Mouse (Mus musculus) lung, embryonic 15.5 days (tissue): ENCODE results near the gene Rtn2. TPM values are rescaled to one million over a fixed set of nuclear protein-coding genes. Genes with fewer than 3 reads are reported as not detected.

Source experiments
- ATAC-seq: fragments of 200-750 bp; cut with Nextera tagmentation; 2 replicates; pipeline ENCODE4 v1.8.0; 2017; ENCODE audit warnings: moderate number of reproducible peaks, borderline replicate concordance; ENCODE audit not compliant: low FRiP score, low TSS enrichment; ENCODE audit errors: extremely low read depth
- H3K27ac ChIP-seq: fragments of 300-500 bp; sonication (generic); 2 replicates; pipeline ENCODE4 v1.5.1; 2015; ENCODE audit warnings: moderate library complexity, mild to moderate bottlenecking, inconsistent platforms
- H3K27me3 ChIP-seq: fragments of 300-500 bp; sonication (generic); 2 replicates; pipeline ENCODE4 v1.6.1; 2015; ENCODE audit warnings: inconsistent platforms
- H3K36me3 ChIP-seq: fragments of 300-500 bp; sonication (generic); 2 replicates; pipeline ENCODE4 v1.6.1; 2015; ENCODE audit warnings: inconsistent platforms
- H3K4me1 ChIP-seq: fragments of 300-500 bp; sonication (generic); 2 replicates; pipeline ENCODE4 v1.6.1; 2015; ENCODE audit warnings: inconsistent platforms
- H3K4me2 ChIP-seq: fragments of 300-500 bp; sonication (generic); 2 replicates; pipeline ENCODE4 v1.6.1; 2015; ENCODE audit warnings: inconsistent platforms, mild to moderate bottlenecking, moderate library complexity
- H3K4me3 ChIP-seq: fragments of 300-500 bp; sonication (generic); 2 replicates; pipeline ENCODE4 v1.5.1; 2015; ENCODE audit warnings: mild to moderate bottlenecking, inconsistent platforms
- H3K9ac ChIP-seq: fragments of 300-500 bp; sonication (generic); 2 replicates; pipeline ENCODE4 v1.6.1; 2015; ENCODE audit warnings: inconsistent platforms
- H3K9me3 ChIP-seq: fragments of 300-500 bp; sonication (generic); 2 replicates; pipeline ENCODE4 v1.6.1; 2016; ENCODE audit warnings: inconsistent platforms
- WGBS: fragments of 180-500 bp; shearing (Covaris S2); methylation state at CpG from one replicate; pipeline ENCODE4 v1.1.7; 2015; 5-methylcytosine and 5-hydroxymethylcytosine counted together
- polyA plus RNA-seq: library from polyadenylated mRNA; unstranded; fragments of >200 nt; fragmentation: Nextera tagmentation; extraction: Ambion mirVana; gene quantifications from 2 replicates; pipeline ENCODE4 v1.2.1, GENCODE M21; 2015

The Rtn2 gene
- polyA plus RNA-seq: 10.6 and 11.4 TPM in 2 replicates

GRCm38 (mm10) chr7:19282385-19282784 lies at the start of gene Rtn2:
Rtn2 (plus strand) TSS chr7:19282624.
- Histone ChIP-seq H3K4me3 (peak within 1 kb of the TSS; percentile 48), H3K36me3 (no peaks in the 10 kb centered on the region), H3K4me2 (peak within 1 kb of the TSS; percentile 97), H3K9ac (peak within 1 kb of the TSS; percentile 29), H3K9me3 (no peaks in the 10 kb centered on the region), H3K27ac (no peak within 1 kb of the TSS), H3K27me3 (peaks cover 72% of the 10 kb centered on the region), H3K4me1 (peaks cover 20% of the 10 kb centered on the region)
- ATAC-seq: peak; percentile 77
- WGBS: under 1% methylated on average over 37 of the region's 37 CpGs

GRCm38 (mm10) chr7:19234652-19235051 lies 47.8 kb upstream of the Rtn2 start:
- H3K9me3 ChIP-seq: no peaks in the 10 kb centered on the region
- H3K27ac ChIP-seq: no peak overlapping the region
- H3K9ac ChIP-seq: no peak overlapping the region
- 70% methylated on average over 5 of the region's 5 CpGs for WGBS
- H3K4me2 ChIP-seq: no peak overlapping the region
- H3K4me3 ChIP-seq: no peak overlapping the region
- no peaks in the 10 kb centered on the region for H3K27me3 ChIP-seq
- H3K36me3 ChIP-seq: no peaks in the 10 kb centered on the region
- H3K4me1 ChIP-seq: peaks cover 26% of the 10 kb centered on the region
- ATAC-seq: no peak; the same call in 1 of the 2 replicates

GRCm38 (mm10) chr7:19235092-19235671 lies 47.2 kb upstream of the Rtn2 start:
- H3K9ac ChIP-seq: no peak overlapping the region
- H3K36me3 ChIP-seq: no peaks in the 10 kb centered on the region
- no peaks in the 10 kb centered on the region for H3K27me3 ChIP-seq
- ATAC-seq: no peak
- no peaks in the 10 kb centered on the region for H3K9me3 ChIP-seq
- H3K4me3 ChIP-seq: no peak overlapping the region
- H3K27ac ChIP-seq: no peak overlapping the region
- 82% methylated on average over 2 of the region's 2 CpGs for WGBS
- peaks cover 21% of the 10 kb centered on the region for H3K4me1 ChIP-seq
- no peak overlapping the region for H3K4me2 ChIP-seq

GRCm38 (mm10) chr7:19236411-19236810 lies 46.0 kb upstream of the Rtn2 start:
- H3K9ac ChIP-seq: no peak overlapping the region
- no peak overlapping the region for H3K4me2 ChIP-seq
- H3K4me1 ChIP-seq: peaks cover 18% of the 10 kb centered on the region
- no peak overlapping the region for H3K4me3 ChIP-seq
- H3K27ac ChIP-seq: no peak overlapping the region
- 81% methylated on average over 2 of the region's 2 CpGs for WGBS
- ATAC-seq: no peak
- no peaks in the 10 kb centered on the region for H3K27me3 ChIP-seq
- no peaks in the 10 kb centered on the region for H3K36me3 ChIP-seq
- no peaks in the 10 kb centered on the region for H3K9me3 ChIP-seq

- peaks cover 18% of the 10 kb centered on the region for H3K4me1 ChIP-seq
- H3K27me3 ChIP-seq: no peaks in the 10 kb centered on the region
- no peak overlapping the region for H3K9ac ChIP-seq
- H3K4me2 ChIP-seq: no peak overlapping the region
- no peaks in the 10 kb centered on the region for H3K36me3 ChIP-seq
- H3K4me3 ChIP-seq: no peak overlapping the region
- H3K27ac ChIP-seq: no peak overlapping the region
- H3K9me3 ChIP-seq: no peaks in the 10 kb centered on the region
- 74% methylated on average over 4 of the region's 4 CpGs for WGBS
- ATAC-seq: no peak
These were observed 44.1 kb upstream of the Rtn2 start for GRCm38 (mm10) chr7:19238344-19238743.

GRCm38 (mm10) chr7:19239423-19239822 lies 43.0 kb upstream of the Rtn2 start:
- peaks cover 18% of the 10 kb centered on the region for H3K4me1 ChIP-seq
- H3K9ac ChIP-seq: no peak overlapping the region
- H3K9me3 ChIP-seq: no peaks in the 10 kb centered on the region
- ATAC-seq: peak; percentile 83; the same call in 1 of the 2 replicates
- 0% methylated on average over 1 of the region's 1 CpGs for WGBS
- H3K4me2 ChIP-seq: no peak overlapping the region
- no peaks in the 10 kb centered on the region for H3K27me3 ChIP-seq
- no peak overlapping the region for H3K27ac ChIP-seq
- no peaks in the 10 kb centered on the region for H3K36me3 ChIP-seq
- no peak overlapping the region for H3K4me3 ChIP-seq

- Histone ChIP-seq H3K27me3 (no peaks in the 10 kb centered on the region), H3K36me3 (peaks cover 5% of the 10 kb centered on the region; the same call in 1 of the 2 replicates), H3K27ac (no peak overlapping the region), H3K4me3 (no peak overlapping the region), H3K9me3 (no peaks in the 10 kb centered on the region), H3K9ac (no peak overlapping the region), H3K4me2 (no peak overlapping the region), H3K4me1 (peaks cover 18% of the 10 kb centered on the region)
- 63% methylated on average over 2 of the region's 4 CpGs for WGBS
- ATAC-seq: no peak
These were observed 42.4 kb upstream of the Rtn2 start for GRCm38 (mm10) chr7:19239986-19240385.

GRCm38 (mm10) chr7:19240905-19241463 lies 41.4 kb upstream of the Rtn2 start:
- peaks cover 15% of the 10 kb centered on the region for H3K4me1 ChIP-seq
- H3K9ac ChIP-seq: no peak overlapping the region
- H3K4me3 ChIP-seq: no peak overlapping the region
- ATAC-seq: no peak
- no peak overlapping the region for H3K4me2 ChIP-seq
- no peaks in the 10 kb centered on the region for H3K9me3 ChIP-seq
- 86% methylated on average over 8 of the region's 8 CpGs for WGBS
- no peak overlapping the region for H3K27ac ChIP-seq
- peaks cover 14% of the 10 kb centered on the region for H3K36me3 ChIP-seq
- H3K27me3 ChIP-seq: no peaks in the 10 kb centered on the region

GRCm38 (mm10) chr7:19242005-19242404 lies 40.4 kb upstream of the Rtn2 start:
- H3K27ac ChIP-seq: no peak overlapping the region
- no peak overlapping the region for H3K4me2 ChIP-seq
- no peak for ATAC-seq
- H3K9ac ChIP-seq: no peak overlapping the region
- no peaks in the 10 kb centered on the region for H3K27me3 ChIP-seq
- H3K4me3 ChIP-seq: no peak overlapping the region
- no peaks in the 10 kb centered on the region for H3K9me3 ChIP-seq
- H3K4me1 ChIP-seq: 0 out of 2 replicates have a peak, but pooled peaks cover 7% of the 10 kb centered on the region
- 77% methylated on average over 1 of the region's 1 CpGs for WGBS
- peaks cover 19% of the 10 kb centered on the region for H3K36me3 ChIP-seq

GRCm38 (mm10) chr7:19243858-19244257 lies 38.6 kb upstream of the Rtn2 start:
- no peak overlapping the region for H3K4me2 ChIP-seq
- H3K4me3 ChIP-seq: no peak overlapping the region
- ATAC-seq: no peak
- H3K36me3 ChIP-seq: peaks cover 24% of the 10 kb centered on the region
- no peaks in the 10 kb centered on the region for H3K9me3 ChIP-seq
- no peaks in the 10 kb centered on the region for H3K27me3 ChIP-seq
- no peak overlapping the region for H3K9ac ChIP-seq
- H3K27ac ChIP-seq: no peak overlapping the region
- WGBS: 65% methylated on average over 5 of the region's 5 CpGs
- no peaks in the 10 kb centered on the region for H3K4me1 ChIP-seq

- WGBS: 71% methylated on average over 3 of the region's 3 CpGs
- no peak overlapping the region for H3K4me2 ChIP-seq
- no peaks in the 10 kb centered on the region for H3K27me3 ChIP-seq
- H3K9ac ChIP-seq: no peak overlapping the region
- ATAC-seq: no peak
- peaks cover 24% of the 10 kb centered on the region for H3K36me3 ChIP-seq
- H3K9me3 ChIP-seq: no peaks in the 10 kb centered on the region
- H3K4me3 ChIP-seq: no peak overlapping the region
- no peak overlapping the region for H3K27ac ChIP-seq
- no peaks in the 10 kb centered on the region for H3K4me1 ChIP-seq
These were observed 37.3 kb upstream of the Rtn2 start for GRCm38 (mm10) chr7:19245083-19245482.

- H3K4me2 ChIP-seq: no peak overlapping the region
- H3K27me3 ChIP-seq: no peaks in the 10 kb centered on the region
- ATAC-seq: no peak
- no peak overlapping the region for H3K9ac ChIP-seq
- WGBS: 94% methylated on average over 1 of the region's 1 CpGs
- no peaks in the 10 kb centered on the region for H3K9me3 ChIP-seq
- no peak overlapping the region for H3K4me3 ChIP-seq
- H3K27ac ChIP-seq: no peak overlapping the region
- peaks cover 24% of the 10 kb centered on the region for H3K36me3 ChIP-seq
- H3K4me1 ChIP-seq: no peaks in the 10 kb centered on the region
These were observed 35.6 kb upstream of the Rtn2 start for GRCm38 (mm10) chr7:19246855-19247254.
